Mouse (Mus musculus) layer of hippocampus, postnatal 25 days (tissue): ENCODE results near the gene Gm17087. TPM values are rescaled to one million over a fixed set of nuclear protein-coding genes. Genes with fewer than 3 reads are reported as not detected.

Source experiments
- DNase-seq, 2 experiments: peaks; one replicate each; pipeline ENCODE4 v3.0.0; 2022; ENCODE audit warnings: mixed read lengths in 2 of 2, low spot score in 1 of 2; ENCODE audit errors: extremely low spot score in 1 of 2
- total RNA-seq, 2 experiments: library from RNA; stranded (reverse); gene quantifications; 2 replicates each; pipeline ENCODE4 v1.2.3; 2021

Gene Gm17087
- total RNA-seq, 2 experiments from 2014 or later, result not detected

DNA sequence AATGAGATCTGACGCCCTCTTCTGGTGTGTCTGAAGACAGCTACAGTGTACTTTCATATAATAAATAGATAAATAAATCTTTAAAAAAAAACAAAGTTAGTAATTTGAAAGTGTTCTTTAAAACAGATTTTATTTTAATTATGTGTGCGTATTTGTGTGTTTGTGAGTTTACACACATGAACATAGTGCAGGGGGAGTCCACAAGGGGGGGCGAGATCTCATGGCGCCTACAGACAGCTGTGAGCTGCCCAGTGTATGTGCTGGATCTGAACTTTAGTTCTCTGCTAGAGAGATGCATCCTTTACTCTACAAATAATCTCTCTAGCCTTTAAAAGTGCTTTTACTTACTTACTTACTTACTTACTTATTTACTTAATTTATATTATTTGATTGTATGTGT, 18.0 kb downstream of the Gm17087 start:
- DNase-seq, result no peak

DNA sequence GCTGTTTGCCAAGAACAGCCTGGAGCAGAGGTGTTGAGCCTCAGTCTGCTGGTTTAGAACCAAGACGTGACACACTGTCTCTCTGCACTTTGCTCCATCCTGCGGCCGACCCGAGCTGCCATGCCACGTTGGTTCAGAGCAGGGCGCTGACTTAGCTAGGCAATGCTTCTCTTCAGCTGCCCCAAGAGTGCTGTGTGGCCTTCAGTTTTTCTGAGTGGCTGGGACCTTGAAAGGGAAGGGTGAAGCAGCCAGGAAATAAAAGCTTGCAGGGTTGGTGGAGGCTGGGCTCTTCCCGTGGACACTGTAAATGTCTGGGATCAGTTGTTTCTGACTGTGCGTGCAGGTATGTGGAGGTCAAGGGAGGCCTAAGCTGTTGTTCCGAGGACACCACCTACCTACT, 20.4 kb downstream of the Gm17087 start:
- DNase-seq, result no peak

DNA sequence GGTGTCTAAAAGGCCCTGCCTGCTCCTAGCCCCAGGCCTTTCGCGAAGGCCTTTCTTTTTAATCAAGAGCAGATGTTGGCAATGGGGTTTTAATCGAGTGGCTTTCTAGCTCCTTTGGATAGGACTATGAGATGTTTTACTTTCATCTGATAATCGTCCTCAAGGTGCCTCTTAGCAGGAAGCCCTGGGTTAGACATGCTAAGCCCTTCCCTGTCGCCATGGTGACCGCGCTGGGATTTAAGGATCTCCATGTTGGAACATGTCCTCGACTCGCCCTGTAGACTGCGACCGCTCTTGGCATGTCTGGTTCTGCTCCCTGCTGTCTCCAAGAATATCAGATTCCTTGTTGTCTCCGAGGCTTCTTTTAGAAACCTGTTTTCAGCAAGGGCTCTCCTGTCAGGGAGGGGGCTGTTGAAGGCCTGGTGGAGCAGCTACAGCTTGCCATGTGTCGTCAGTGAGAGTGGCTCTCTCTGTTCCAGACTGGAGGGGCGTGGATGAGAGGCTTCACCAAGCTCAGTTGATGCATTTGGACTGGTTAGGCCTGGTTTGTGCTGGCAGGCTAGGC, 24.7 kb downstream of the Gm17087 start:
- no peak for DNase-seq

DNA sequence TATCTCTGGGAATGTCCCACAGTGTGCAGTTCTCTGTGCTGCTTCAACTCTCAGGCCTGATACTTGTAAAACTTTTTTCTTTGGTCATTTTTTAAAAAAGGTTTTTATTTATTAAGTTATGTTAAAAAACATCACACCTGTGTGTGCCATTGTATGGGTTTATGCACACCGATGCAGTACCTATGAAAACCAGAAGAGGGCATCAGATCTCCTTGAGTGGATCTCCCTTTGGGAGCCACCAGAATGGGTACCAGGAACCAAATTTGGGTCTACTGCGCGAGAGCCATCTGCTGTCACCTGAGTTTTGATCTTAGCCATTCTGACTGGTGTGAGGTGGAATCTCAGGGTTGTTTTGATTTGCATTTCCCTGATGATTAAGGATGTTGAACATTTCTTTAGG, 28.6 kb downstream of the Gm17087 start:
- DNase-seq, result no peak

DNA sequence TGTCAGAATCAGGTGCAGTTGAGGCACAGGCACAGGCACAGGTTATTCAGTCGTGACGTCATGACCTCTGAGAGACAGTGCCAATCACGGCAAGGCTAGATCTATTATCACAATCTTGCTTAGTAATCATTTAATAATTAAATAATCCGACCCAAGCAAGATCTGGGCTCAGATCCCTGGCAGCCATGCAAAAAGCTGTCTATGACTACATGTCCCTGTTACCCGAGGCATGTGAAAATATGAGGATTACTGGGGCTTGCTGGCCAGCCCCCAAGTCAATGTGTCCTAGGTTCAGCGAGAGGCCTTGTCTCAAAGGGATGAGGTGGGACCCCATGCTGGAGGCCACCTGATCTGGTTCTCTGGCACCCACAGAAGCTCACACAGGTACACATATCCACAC, 30.2 kb downstream of the Gm17087 start:
- no peak for DNase-seq

DNA sequence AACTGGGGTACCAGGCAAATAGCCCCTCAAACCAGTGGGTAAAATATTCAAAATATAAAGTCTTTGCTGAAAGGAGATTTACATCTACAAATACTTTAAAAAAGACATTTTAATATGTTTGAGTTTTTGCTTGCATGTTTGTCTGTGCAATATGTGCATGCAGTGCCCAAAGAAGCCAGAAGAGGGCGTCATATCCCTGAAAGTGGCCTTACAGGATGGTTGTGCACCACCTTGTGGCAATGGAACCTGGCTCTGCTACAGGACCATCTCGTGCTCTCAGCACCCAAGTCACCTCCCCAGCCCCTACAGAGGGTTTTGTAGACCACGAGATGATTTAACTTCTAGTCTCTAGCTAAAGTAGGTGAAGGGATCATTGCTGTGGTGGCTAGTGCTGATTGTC, 32.9 kb downstream of the Gm17087 start:
- no peak for DNase-seq

DNA sequence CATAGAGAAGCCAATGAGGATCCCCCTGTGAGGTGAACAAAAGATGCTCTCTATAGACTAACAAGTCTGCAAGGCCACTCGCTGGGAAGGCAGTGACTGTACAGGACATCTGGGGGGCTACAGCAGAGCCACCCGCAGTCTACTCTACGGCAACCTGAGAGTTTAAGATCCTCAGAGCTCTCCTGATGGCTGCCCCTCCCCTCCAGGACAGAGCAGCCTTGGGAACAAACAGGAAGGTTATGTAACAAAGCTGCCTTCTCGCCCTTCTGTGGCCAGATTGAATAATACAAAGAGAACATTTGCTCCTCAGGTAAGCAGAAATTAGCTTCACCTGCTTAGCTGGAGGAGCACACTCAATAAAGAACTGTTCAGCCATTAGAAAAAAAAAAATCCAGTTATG, 34.1 kb downstream of the Gm17087 start:
- DNase-seq, result no peak

DNA sequence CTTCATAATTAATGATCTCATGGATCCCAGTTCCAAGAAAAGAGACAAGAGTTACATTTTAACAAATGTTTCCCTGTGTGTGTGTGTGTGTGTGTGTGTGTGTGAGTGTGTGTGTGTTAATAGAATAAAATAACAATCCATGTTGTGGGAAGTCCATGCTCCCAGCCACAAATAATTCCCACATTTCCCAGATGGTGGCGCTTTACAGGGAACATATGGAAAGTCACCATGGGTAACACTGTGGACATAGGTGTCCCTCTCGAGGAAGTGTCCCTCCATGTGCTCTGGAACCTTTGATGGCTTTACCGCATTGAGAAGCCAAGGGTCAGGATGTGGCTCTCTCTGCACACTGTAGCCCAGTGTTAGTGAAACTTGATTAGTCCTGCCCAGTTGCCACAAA, 38.1 kb downstream of the Gm17087 start:
- DNase-seq, result no peak

DNA sequence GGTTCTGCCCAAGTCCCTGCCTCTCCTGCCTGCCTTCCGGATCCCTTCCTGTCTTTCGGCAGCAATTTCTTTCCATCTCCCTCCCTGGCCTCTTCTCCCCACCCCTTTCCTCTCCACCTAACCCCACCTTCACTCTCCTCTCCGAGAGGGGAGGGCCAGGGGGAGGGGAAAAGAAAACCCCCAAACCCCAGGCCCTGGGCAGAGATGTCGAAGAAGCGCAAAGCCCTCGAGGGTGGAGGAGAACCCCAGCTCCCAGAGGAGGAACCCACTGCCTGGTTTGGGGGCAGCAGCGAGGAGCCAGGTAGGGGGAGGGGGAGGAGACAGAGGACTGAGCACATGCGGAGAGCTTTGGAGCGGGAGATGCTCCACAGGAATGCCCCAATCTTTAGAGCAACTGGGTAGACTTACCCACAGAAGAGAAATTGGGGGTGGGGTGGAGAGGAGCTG, 39.9 kb downstream of the Gm17087 start:
- peak; percentile 18 to 42 for DNase-seq

DNA sequence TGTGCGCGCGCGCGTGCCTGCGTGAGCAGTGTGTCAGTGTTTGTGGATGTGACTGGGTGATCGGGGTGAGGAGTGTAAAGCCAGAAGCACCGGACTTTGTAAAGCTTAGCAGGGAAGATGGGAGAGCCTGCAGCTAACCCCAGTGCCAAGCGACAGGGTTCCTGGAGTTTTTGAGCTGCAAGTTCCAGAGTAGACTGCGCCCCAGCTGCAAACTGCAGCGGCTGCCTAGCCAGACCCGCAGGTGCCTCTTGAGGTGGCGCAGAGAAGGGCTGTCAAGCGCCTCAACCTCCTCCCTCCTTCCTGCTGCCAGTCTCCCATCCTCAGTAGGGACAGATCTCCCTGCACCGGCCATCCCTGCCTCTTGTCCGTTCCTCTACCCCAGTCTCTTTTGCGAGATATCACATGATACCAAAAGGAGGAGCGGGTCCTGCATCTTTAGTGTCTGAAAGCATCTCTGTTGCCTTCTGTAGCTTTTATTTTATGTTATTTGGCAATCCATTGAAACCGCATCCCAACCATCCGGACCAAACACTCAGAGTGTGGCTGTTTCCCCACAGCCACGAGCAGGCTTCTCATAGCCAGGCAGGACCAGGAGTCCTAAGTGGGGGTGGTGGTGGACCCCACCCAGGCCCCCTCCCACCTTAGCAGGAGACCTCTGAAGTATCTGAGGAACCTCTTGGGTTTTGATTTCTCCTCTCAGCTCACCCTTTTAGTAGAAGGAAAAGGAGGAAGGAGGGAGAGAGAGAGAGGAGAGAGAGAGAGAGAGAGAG, 40.6 kb downstream of the Gm17087 start:
- peak in 1 of 2 experiments; percentile 32 for DNase-seq

DNA sequence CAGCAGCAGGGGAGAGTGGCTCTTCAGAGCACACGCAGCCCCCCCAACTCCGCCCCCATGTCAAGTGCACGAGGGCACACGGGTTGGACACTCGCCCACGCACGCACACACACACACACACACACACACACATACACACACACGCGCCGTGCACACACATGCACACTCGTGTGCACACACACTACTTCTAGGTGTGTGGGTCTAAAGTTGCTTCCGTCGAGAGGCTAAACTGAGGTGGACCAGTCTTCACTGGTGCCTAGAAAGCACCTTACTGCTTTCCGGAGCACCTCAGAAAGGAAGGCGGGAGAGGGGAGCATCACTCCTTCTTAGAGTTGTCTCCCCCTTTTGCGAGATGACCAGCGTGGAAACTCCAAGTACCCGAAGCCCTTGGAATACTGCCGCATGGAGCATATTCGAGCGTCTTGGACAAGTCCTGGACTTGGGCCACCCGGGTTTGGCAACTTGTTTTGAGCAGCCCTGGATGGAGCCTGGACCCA, 41.5 kb downstream of the Gm17087 start, which contains the start of gene Pde10a:
Pde10a (plus strand) TSS at position 148 of the 497 bp plus-strand sequence.
- DNase-seq, result peak; percentile 31 to 40

DNA sequence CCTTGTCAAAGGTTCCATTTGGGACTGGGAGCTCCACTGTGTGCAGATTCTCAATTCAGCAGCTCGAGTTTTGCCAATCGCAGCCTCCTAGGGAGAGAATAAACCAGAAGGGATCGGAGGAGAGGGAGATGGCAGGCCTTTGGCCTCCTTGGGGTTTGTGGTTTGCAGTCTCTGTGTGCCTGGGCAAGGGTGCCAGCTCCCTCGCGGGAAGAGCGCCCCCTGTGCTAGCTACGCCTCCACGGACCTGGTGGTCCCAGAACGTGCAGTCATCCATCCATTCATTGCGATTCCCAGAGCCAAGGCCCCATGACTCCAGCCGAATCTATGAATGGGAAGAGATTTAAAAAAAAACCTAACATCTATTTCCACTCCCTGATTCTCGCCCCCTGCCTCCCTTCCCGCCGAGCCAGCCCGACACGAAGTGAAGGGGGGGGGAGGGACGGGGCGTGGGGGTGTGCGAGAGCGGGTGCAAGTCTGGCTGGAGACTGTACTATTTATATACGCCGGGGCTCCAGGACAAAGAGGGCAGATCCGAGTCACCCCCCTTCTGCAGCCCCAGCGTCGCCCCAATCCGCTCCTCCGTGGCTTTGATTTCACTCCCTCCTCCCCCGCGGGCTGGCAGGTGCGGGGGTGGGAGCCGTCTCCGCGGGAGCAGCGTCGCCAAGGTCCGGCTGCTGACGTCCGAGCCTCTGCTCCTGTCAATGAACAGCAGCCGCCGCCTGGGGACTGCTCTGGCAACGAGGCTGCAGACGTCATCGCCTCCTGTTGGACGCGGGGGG, 42.2 kb downstream of the Gm17087 start:
- peak; percentile 62 to 70 for DNase-seq

DNA sequence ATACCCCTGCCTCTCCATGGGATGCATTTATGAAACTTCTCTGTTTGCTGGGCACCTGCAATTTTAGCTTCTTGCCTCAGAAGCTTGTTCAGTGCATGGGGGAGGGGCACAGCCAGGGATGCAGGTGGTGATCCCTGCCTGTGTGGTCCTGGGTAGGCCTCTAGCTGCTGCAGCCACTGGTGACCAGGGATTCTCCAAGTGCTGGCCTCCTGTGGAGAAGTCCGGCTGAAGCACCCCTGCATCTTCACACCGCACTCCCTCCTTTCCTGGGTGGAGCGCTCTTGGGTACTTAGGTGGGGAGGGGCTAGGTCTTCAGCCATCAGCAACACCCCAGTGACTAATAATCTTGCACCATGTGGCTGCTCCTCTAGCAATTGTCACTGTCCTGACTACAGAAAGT, 42.8 kb downstream of the Gm17087 start:
- no peak for DNase-seq

DNA sequence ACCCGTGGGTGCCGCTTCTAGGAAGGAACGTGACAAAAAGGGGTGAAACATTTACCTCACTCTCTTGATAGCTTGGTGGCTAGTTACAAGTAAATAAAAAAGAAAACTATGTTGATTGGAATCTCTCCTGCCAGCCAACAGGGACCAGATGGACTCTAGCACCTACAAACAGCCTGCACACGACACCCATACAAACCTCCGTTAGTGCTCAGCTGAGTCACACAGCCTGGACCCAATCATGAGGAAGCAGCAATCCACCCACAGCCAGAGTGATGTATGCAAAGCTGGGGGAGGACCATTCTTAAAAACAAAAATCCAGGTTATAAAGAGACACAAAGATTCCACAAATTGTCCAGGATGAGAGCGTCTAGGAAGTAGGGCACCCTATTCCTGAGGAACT, 50.7 kb downstream of the Gm17087 start:
- no peak for DNase-seq

Other genes with a start within 250 kb of the Gm17087 start
- gene Prr18, start 229.5 kb downstream of the Gm17087 start, total RNA-seq, result 10 to 100 TPM; 22.8 to 23.6 TPM
- under 1 TPM; 0.34 to 0.82 TPM for gene T2, start 211.0 kb downstream of the Gm17087 start, total RNA-seq
- gene T, start 132.5 kb downstream of the Gm17087 start, total RNA-seq, result not detected
- 10 to 100 TPM; 55.2 to 64.0 TPM for gene Pde10a, start 41.6 kb downstream of the Gm17087 start, total RNA-seq